Mouse (Mus musculus): ENCODE data around the gene Wsb1. TPM values are rescaled to one million over a fixed set of nuclear protein-coding genes. Genes with fewer than 3 reads are reported as not detected.

Wsb1 gene
- total and polyA plus RNA-seq, 3 experiments = 48.8 to 90.9 (median 57.0) TPM

DNA sequence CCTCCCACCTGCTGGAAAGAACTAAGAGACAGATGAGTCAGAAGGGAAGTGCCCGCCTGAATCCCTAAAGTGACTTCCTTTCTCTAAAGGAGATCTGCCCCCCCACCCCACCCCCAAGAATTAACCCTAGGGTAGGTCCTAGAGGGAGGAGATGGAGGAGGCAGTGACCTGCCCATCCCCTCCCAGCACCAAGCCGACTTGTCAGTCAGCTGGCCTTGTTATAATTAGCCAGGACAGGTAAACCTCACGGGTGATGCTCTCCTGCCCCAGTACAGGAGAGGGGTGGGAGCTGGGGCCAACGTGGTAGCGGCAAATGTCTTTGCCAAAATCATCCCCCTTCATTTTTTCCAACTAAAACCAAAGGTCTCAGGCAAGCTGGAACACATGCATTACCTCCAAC, 37.2 kb upstream of the Wsb1 start:
- Histone ChIP-seq H3K4me1 (ENCODE audit: control insufficient read depth in 1 of 2, insufficient read depth in 2 of 2, low read length in 2 of 2) (peaks cover 11 to 23% of the 10 kb centered on the region in 2 experiments), H3K79me2 (ENCODE audit: control insufficient read depth, insufficient read depth, low read length, poor library complexity) (no peaks in the 10 kb centered on the region), H3K27me3 (ENCODE audit: control insufficient read depth in 1 of 2, insufficient read depth in 2 of 2, low read length in 2 of 2) (no peaks in the 10 kb centered on the region), H3K9ac (ENCODE audit: control insufficient read depth, low read depth, low read length, poor library complexity, severe bottlenecking) (no peak overlapping the region), H3K27ac (ENCODE audit: control insufficient read depth, low read depth, low read length) (no peak overlapping the region), H3K9me3 (replicated peaks; ENCODE audit: insufficient read depth, low read length) (no peaks in the 10 kb centered on the region), H3K4me3 (ENCODE audit: control insufficient read depth in 1 of 2, insufficient read depth in 1 of 2, low read depth in 2 of 2, low read length in 2 of 2) (no peak overlapping the region), H3K36me3 (ENCODE audit: control insufficient read depth in 1 of 2, insufficient read depth in 2 of 2, low read length in 2 of 2) (peaks cover 0 to 16% of the 10 kb centered on the region in 2 experiments; a peak in 2 of 4 replicates)
- DNase-seq (ENCODE audit: low read depth, low spot score) = no peak
- no peak for TF ChIP-seq RCOR1 (IDR thresholded peaks at IDR 0.05; ENCODE audit: low read depth, low read length)
- TF ChIP-seq ZNF384 (IDR thresholded peaks at IDR 0.05; ENCODE audit: low read depth, low read length) = no peak
- TF ChIP-seq MYB (IDR thresholded peaks at IDR 0.05; ENCODE audit: low read depth, low read length) = no peak
- no peak for TF ChIP-seq ZC3H11A (IDR thresholded peaks at IDR 0.05; ENCODE audit: low read depth, low read length)
- TF ChIP-seq CTCF (IDR thresholded peaks at IDR 0.05 in 2 of 3, conservative IDR thresholded peaks at IDR 0.05 in 1 of 3; ENCODE audit: control insufficient read depth in 1 of 3, insufficient read depth in 1 of 3, low read depth in 2 of 3, low read length in 3 of 3, poor library complexity in 1 of 3, severe bottlenecking in 1 of 3) = no peak

DNA sequence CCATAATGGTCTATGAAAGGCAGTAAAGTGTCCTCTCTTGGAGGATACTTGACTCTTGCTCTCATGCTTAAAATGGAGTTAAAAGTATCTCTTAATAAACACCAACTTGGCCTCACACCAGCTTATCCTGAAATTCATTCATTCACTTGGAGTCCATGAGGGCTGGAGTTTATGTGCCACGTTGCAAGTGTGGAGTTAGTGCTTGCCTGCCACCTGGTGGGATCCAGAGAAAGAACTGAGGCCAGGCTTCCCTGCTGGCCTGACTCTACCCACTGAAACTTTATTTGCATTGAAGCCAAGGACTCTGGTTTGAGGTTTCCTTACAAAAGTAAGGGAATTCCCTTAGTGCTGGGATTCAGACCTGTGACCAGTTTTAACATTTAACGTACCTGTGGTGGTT, 36.0 kb upstream of the Wsb1 start:
- H3K9ac ChIP-seq (ENCODE audit: control insufficient read depth, low read depth, low read length, poor library complexity, severe bottlenecking) = no peak overlapping the region
- H3K79me2 ChIP-seq (ENCODE audit: control insufficient read depth, insufficient read depth, low read length, poor library complexity) = no peaks in the 10 kb centered on the region
- peaks cover 15 to 31% of the 10 kb centered on the region in 2 experiments for H3K4me1 ChIP-seq (ENCODE audit: control insufficient read depth in 1 of 2, insufficient read depth in 2 of 2, low read length in 2 of 2)
- no peaks in the 10 kb centered on the region for H3K27me3 ChIP-seq (ENCODE audit: control insufficient read depth in 1 of 2, insufficient read depth in 2 of 2, low read length in 2 of 2)
- H3K36me3 ChIP-seq (ENCODE audit: control insufficient read depth in 1 of 2, insufficient read depth in 2 of 2, low read length in 2 of 2) = peaks cover 0 to 20% of the 10 kb centered on the region in 2 experiments; a peak in 2 of 4 replicates
- H3K9me3 ChIP-seq (replicated peaks; ENCODE audit: insufficient read depth, low read length) = no peaks in the 10 kb centered on the region
- DNase-seq (ENCODE audit: low read depth, low spot score) = peak; percentile 60
- H3K4me3 ChIP-seq (ENCODE audit: control insufficient read depth in 1 of 2, insufficient read depth in 1 of 2, low read depth in 2 of 2, low read length in 2 of 2) = no peak overlapping the region
- H3K27ac ChIP-seq (ENCODE audit: control insufficient read depth, low read depth, low read length) = no peak overlapping the region
- 0 out of 2 replicates have a peak, but pooled peaks have one; percentile 28 for TF ChIP-seq SIN3A (IDR thresholded peaks at IDR 0.05; ENCODE audit: low read length)
- TF ChIP-seq MAFK (IDR thresholded peaks at IDR 0.05; ENCODE audit: borderline replicate concordance, low read depth, low read length) = no peak
- no peak for TF ChIP-seq TBP (IDR thresholded peaks at IDR 0.05; ENCODE audit: low read depth, low read length)
- TF ChIP-seq TAL1 (IDR thresholded peaks at IDR 0.05; ENCODE audit: low read length) = no peak
- TF ChIP-seq CTCF (IDR thresholded peaks at IDR 0.05 in 2 of 3, conservative IDR thresholded peaks at IDR 0.05 in 1 of 3; ENCODE audit: control insufficient read depth in 1 of 3, insufficient read depth in 1 of 3, low read depth in 2 of 3, low read length in 3 of 3, poor library complexity in 1 of 3, severe bottlenecking in 1 of 3) = peak; percentile 24 to 82 (median 74); a peak in 5 of 6 replicates
- TF ChIP-seq MEF2A (IDR thresholded peaks at IDR 0.05; ENCODE audit: extremely low read depth, insufficient replicate concordance, low read depth, low read length, poor library complexity, severe bottlenecking) = no peak
- peak; percentile 39; the same call in 1 of the 2 replicates for TF ChIP-seq MAX (IDR thresholded peaks at IDR 0.05; ENCODE audit: low read length)
- TF ChIP-seq JUND (IDR thresholded peaks at IDR 0.05; ENCODE audit: low read depth, low read length) = no peak
- no peak for TF ChIP-seq NRF1 (IDR thresholded peaks at IDR 0.05; ENCODE audit: insufficient read depth, low read depth, low read length, poor library complexity, severe bottlenecking)
- TF ChIP-seq TCF12 (IDR thresholded peaks at IDR 0.05; ENCODE audit: low read depth, low read length) = peak; percentile 21; the same call in 1 of the 2 replicates
- TF ChIP-seq KAT2A (conservative IDR thresholded peaks at IDR 0.05; ENCODE audit: low read depth, low read length) = no peak
- TF ChIP-seq RCOR1 (IDR thresholded peaks at IDR 0.05; ENCODE audit: low read depth, low read length) = no peak
- peak; percentile 46; the same call in 1 of the 2 replicates for TF ChIP-seq MYC (IDR thresholded peaks at IDR 0.05; ENCODE audit: low read depth, low read length)
- TF ChIP-seq CHD1 (IDR thresholded peaks at IDR 0.05; ENCODE audit: low read depth, low read length) = no peak
- TF ChIP-seq MYB (IDR thresholded peaks at IDR 0.05; ENCODE audit: low read depth, low read length) = no peak
- TF ChIP-seq USF2 (IDR thresholded peaks at IDR 0.05; ENCODE audit: borderline replicate concordance in 1 of 2, insufficient read depth in 1 of 2, low read depth in 1 of 2, low read length in 2 of 2) = no peak
- peak; percentile 88 for TF ChIP-seq ZC3H11A (IDR thresholded peaks at IDR 0.05; ENCODE audit: low read depth, low read length)
- no peak for TF ChIP-seq POLR2AphosphoS2 (IDR thresholded peaks at IDR 0.05; ENCODE audit: low read length)
- no peak; the same call in 1 of the 2 replicates for TF ChIP-seq MAZ (IDR thresholded peaks at IDR 0.05; ENCODE audit: low read depth, low read length)
- TF ChIP-seq RAD21 (IDR thresholded peaks at IDR 0.05; ENCODE audit: low read depth, low read length) = peak; percentile 80
- peak; percentile 88 for TF ChIP-seq SMC3 (IDR thresholded peaks at IDR 0.05; ENCODE audit: low read depth, low read length)
- TF ChIP-seq POLR2A (IDR thresholded peaks at IDR 0.05; ENCODE audit: control insufficient read depth in 1 of 2, insufficient read depth in 1 of 2, low read depth in 1 of 2, low read length in 2 of 2, poor library complexity in 1 of 2) = no peak
- no peak for TF ChIP-seq ZKSCAN1 (IDR thresholded peaks at IDR 0.05; ENCODE audit: low read depth, low read length)
- TF ChIP-seq GATA1 (IDR thresholded peaks at IDR 0.05; ENCODE audit: low read depth, low read length) = no peak
- TF ChIP-seq E2F4 (IDR thresholded peaks at IDR 0.05; ENCODE audit: borderline replicate concordance, low read depth, low read length) = no peak
- no peak for TF ChIP-seq MXI1 (IDR thresholded peaks at IDR 0.05; ENCODE audit: low read depth, low read length)
- TF ChIP-seq CHD2 (IDR thresholded peaks at IDR 0.05; ENCODE audit: low read length) = no peak
- TF ChIP-seq POLR2AphosphoS5 (IDR thresholded peaks at IDR 0.05; ENCODE audit: borderline replicate concordance, low read depth, low read length) = no peak
- TF ChIP-seq GABPA (IDR thresholded peaks at IDR 0.05; ENCODE audit: low read depth, low read length) = no peak; the same call in 1 of the 2 replicates
- no peak for TF ChIP-seq NELFE (IDR thresholded peaks at IDR 0.05; ENCODE audit: low read depth, low read length)

Measured in MEL (cell line).